Mouse (Mus musculus): ENCODE measurements around the gene Gm826.

Gene Gm826

GRCm38 (mm10) chr2:160353581-160353980, 19.6 kb upstream of the Gm826 start:
- no peak for DNase-seq (ENCODE audit: low spot score)

DNA sequence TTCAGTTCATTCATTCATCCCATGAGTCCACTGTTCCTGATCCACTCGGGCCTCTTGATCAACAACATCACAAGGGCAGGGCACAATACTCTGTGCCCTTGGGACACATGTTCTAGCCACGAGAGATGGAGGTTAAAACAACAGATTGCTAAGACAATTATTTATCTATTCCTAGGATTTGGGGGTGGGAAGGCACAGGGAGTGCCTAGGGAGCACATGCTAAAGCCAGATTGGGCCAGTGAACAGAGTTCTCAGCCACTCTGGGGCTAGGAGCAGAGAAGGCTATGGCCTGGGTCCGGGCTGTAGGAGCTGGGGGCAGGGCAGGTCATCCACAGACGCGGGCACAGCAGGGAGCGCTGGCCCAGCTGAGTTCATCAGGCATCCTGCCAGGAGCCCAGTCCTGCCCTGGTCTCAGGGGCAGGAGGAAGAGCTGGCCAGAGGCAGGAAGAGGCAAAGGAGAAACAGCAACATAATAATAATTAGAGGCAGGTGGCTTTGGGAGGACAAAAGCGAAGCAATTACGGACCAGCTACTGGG, 17.1 kb upstream of the Gm826 start:
- DNase-seq (ENCODE audit: low spot score): no peak

- DNase-seq (ENCODE audit: low spot score): no peak
Measured at GRCm38 (mm10) chr2:160349578-160349977, 15.6 kb upstream of the Gm826 start.

DNA sequence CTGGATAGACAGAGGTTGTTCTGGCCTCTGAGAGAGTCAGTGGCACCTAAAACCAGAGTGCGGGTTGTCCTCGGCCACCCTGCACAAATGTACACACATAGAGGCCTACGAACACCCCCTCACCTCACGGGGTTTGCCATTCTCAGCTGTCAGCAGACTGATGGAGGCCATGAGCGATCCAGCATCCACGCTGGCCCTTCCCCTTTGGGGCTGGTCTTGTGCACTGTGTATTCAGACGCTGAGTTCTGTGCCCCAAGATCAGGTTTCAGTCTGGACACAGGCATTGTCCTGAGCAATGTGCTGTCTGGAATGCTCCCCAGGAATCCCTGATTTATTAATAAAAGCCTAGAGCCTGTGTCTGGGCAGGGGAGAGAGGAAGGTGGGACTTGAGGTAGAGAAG, 14.8 kb upstream of the Gm826 start:
- no peak for DNase-seq (ENCODE audit: low spot score)

DNA sequence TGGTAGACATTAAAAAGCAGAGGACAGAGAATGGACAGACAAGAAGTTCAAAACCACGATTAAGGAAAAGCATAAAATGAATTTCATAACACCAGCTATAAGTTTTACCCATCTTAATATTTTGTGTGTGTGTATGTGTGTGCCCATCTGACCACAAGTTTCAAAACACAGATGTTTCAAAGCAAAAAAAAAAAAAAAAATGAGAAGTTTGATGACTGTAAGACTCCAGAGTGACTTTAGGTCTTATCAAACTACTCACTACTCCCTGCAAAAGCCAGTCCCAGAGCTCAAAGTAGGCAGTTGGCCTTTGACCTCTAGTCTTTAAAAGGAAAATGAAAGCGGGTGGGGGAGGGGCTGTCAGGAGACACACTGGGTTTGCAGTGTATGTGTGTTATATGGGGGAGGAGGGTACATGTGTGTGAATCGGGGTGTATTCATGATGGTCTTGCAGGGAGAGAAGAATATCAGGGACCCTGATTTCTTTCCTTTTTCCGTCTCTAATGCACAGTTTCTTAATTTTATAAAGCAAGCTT, 14.2 kb upstream of the Gm826 start:
- no peak for DNase-seq (ENCODE audit: low spot score)

DNA sequence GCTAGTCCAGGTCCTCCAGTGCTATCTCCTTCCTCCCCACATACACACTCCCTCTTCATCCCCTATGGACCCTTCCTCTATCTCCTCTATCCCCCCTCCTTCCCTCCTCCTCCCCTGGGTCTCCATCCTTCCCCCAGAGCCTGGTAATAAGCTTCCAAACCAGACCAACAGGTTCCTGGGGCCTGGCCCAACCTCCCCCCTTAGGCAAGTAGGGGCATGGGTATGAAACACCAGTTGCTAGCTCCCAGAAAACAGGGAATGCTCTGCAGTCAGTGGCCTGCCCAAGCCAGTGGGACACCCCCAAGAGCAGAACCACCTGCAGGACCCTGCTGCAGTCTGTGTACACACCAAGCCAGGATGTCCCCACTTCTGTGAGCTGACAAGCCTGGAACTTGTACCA, 11.7 kb upstream of the Gm826 start:
- DNase-seq (ENCODE audit: low spot score): no peak

- no peak for DNase-seq (ENCODE audit: low spot score)
Measured at GRCm38 (mm10) chr2:160340121-160340520, 6.2 kb upstream of the Gm826 start.

DNA sequence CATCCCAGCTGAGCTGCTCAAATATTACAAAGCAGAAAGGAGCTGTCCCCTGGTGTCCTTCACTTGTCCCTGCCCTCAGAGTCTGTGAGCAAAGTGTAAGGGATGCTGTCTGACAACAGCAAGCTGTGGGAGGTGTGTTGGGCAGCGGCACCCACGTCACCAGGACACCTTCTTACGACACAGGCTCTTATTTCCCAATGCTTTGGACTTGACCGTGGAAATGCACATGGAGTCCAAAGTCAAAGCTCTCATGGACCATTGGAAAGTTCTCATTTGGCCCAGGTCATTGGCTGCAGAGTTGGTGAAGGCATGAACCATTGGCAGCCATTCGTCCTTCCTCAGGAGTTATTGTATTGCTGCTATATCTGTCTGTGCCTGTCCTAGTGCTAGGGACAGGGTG, 5.6 kb upstream of the Gm826 start:
- no peak for DNase-seq (ENCODE audit: low spot score)

DNA sequence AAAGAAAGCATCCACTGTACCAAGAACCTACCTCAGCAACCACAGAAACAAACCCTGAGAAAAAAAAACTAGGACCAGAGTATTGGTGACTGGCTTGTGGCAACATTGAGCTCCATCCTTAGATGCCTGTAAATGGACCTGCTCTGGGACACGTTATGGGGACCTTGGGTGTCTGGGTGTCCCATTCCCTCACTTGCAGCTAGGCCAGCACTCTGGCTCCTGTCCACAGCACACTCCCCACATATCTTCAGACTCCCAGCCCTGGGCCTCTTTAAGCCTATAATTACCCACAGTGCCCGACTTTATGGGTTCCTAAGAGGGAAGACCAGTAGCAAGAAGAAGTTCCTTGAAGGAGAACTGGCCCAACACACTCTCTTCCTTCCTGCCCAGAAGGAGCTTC, 2.1 kb upstream of the Gm826 start:
- DNase-seq (ENCODE audit: low spot score): no peak

GRCm38 (mm10) chr2:160335043-160335442, 1.1 kb upstream of the Gm826 start:
- DNase-seq (ENCODE audit: low spot score): no peak

- DNase-seq (ENCODE audit: low spot score): no peak
Measured at GRCm38 (mm10) chr2:160332516-160333325, 1.2 kb downstream of the Gm826 start.

GRCm38 (mm10) chr2:160328886-160329285, 5.1 kb downstream of the Gm826 start:
- DNase-seq (ENCODE audit: low spot score): no peak

GRCm38 (mm10) chr2:160327716-160328115, 6.2 kb downstream of the Gm826 start:
- DNase-seq (ENCODE audit: low spot score): no peak

GRCm38 (mm10) chr2:160327167-160327566, 6.8 kb downstream of the Gm826 start:
- DNase-seq (ENCODE audit: low spot score): no peak

- no peak for DNase-seq (ENCODE audit: low spot score)
Measured at GRCm38 (mm10) chr2:160325105-160325644, 8.8 kb downstream of the Gm826 start.

DNA sequence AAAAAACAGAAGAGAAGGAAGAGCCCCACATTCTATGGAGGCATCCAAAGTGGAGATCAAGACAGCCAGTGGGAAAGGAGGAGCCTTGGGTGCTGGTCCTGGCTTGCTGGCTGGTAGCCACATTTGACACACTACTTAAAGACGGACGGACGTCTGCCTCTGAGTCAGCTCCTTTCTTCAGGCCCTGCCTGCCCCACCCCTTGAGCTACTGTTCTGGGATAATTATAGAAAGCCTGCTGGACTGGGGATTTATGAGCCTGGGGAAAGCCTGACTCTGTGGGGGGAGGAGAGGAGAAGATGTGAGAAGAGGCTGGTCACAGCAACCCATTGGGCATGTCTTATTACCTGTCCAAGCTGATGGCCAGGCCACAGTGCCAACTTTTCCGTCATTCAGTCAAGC, 12.1 kb downstream of the Gm826 start:
- no peak for DNase-seq (ENCODE audit: low spot score)

- DNase-seq (ENCODE audit: low spot score): no peak
Measured at GRCm38 (mm10) chr2:160318255-160318654, 15.7 kb downstream of the Gm826 start.

GRCm38 (mm10) chr2:160313595-160314007, 20.4 kb downstream of the Gm826 start:
- no peak for DNase-seq (ENCODE audit: low spot score)

DNA sequence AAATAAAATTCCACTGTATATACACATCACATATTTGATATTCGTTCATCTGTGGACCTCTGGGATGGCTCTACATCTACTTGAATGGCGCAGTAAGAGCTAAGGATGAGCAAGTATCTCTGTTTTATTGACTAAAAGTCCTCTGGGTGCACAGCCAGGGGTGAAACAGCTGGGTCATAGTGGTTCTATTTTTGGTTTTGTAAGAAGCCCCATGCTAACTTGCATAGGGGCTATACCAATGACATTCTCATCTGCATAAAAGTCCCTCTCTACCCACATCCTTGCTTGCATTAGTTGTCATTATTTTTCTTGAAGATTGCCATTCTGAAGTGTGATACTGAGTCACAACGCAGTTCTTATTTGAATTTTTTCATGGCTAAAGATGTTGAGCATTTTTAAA, 28.9 kb downstream of the Gm826 start:
- DNase-seq (ENCODE audit: low spot score): no peak

GRCm38 (mm10) chr2:160303992-160304391, 30.0 kb downstream of the Gm826 start:
- no peak for DNase-seq (ENCODE audit: low spot score)

DNA sequence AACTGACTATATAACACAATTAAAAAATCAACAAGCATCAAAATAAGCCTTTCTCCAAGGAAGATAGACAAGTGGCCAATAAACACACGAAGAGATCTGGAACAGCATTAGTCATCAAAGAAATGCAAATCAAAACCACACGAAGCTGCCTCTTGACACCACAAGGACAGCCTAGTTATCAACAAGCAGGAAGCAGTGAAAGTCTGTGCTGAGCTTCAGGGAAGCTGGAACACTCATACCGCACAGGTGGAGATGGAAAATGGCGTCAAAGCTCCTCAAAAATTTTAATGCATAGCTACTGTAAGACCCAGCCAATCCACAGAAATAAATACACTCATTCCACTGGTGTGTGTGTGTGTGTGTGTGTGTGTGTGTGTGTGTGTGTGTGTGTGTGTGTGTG, 31.9 kb downstream of the Gm826 start:
- no peak for DNase-seq (ENCODE audit: low spot score)

DNA sequence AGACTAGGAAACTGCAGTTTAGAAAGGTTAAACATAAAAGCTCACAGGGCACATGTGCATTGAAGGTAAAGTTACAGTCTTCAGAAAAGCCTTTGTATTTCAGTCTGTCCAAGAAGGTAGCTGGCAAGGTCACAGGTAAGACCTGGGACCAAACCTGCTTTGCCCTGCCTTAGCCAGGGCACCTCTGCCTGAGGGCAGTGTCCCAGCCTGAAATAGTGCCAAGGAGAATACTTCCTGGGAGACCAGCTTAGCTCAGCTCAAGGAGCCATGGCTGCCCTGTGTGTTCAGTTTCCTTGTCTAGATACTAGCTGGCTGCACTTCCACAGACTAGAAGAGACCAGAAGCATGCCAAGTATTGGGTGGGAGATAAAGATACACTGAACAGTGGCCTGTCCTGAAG, 35.4 kb downstream of the Gm826 start:
- no peak for DNase-seq (ENCODE audit: low spot score)

GRCm38 (mm10) chr2:160288538-160289151, 45.3 kb downstream of the Gm826 start:
- no peak for DNase-seq (ENCODE audit: low spot score)
